Mouse (Mus musculus) left cerebral cortex, postnatal 10 days (tissue): ENCODE measurements around the gene Klhdc1. TPM values are rescaled to one million over a fixed set of nuclear protein-coding genes. Genes with fewer than 3 reads are reported as not detected.

Experiments used
- DNase-seq, 2 experiments: peaks; one replicate each; pipeline ENCODE4 v3.0.0; 2021 to 2022; ENCODE audit warnings: low spot score in 2 of 2, mixed read lengths in 1 of 2; ENCODE audit errors: extremely low spot score in 1 of 2
- intact Hi-C: fragments of 180-260 bp; cut with DNase I; formaldehyde crosslinking; loops from one replicate; pipeline ENCODE4 v1.15.1; 2025
- total RNA-seq, 2 experiments: library from RNA; stranded (reverse); gene quantifications; 2 replicates each; pipeline ENCODE4 v1.2.3; 2021

Gene Klhdc1
- total RNA-seq, 2 experiments from 2014 or later = 15.0 to 16.7 TPM

DNA sequence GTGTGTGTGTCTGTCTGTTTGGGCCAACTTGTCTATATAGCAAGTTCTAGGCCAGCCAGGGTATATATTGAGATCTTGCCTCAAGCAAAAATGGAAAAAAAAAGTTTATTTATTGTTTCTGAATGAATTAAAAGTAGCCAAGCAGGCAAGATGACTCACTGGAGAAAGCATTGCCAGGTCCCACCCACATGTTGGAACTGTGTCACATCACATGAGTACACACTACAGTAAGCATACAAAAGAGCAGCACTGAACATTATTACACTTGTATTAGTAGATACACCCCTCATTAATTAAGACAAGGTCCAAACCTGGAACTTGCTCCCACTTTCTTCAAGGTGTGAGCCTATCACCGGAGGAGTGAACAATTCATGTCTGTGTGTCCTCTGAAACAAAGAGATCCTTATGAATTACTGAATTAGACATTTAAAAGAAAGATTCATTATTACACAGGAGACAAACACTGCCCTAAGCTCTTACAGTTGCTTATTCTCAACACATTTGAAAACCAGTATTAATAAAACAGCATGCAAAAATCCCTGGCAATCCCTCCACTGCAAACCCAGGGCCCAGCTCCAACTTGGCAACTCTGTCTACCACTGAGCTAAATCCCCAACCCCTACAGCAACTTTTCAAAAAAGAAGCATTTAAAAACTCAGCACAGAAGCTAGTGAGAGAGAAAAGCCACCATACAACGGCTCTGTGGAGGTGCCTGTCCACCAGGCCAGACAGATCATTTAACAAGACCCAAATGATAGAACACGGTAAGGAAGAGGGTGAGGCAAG is 25.8 kb upstream of the Klhdc1 start:
- intact Hi-C loops = loop anchor here (5.0 kb wide), 2 partner anchors 67 to 82 kb away; partner anchors contain the start of gene Klhdc2
- no peak for DNase-seq

DNA sequence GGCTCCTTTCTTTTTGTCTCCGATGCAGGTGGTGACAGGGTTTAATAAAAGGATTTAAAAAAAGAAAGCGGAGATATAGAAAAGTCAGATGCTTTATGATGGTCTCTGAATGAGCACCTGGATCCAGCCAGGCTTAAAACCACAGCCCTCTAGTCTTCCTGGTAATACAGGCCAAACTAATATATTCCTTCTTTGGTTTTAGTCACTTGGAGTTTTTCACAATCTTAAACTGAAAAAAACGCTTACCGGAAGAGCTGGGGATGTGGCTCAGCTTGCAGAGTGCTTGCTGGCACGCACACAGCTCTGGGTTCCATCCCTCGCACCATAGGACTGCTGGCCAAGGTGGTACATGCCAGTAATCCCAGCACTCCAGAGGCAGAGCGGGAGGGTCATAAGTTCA is 24.4 kb upstream of the Klhdc1 start:
- intact Hi-C loops = loop anchor here (5.0 kb wide), 1 partner anchor 66 kb away; no protein-coding TSS in a partner anchor
- no peak for DNase-seq

GRCm38 (mm10) chr12:69220613-69221277 is 20.2 kb upstream of the Klhdc1 start:
- no peak for DNase-seq
- intact Hi-C loops = no loop called here

DNA sequence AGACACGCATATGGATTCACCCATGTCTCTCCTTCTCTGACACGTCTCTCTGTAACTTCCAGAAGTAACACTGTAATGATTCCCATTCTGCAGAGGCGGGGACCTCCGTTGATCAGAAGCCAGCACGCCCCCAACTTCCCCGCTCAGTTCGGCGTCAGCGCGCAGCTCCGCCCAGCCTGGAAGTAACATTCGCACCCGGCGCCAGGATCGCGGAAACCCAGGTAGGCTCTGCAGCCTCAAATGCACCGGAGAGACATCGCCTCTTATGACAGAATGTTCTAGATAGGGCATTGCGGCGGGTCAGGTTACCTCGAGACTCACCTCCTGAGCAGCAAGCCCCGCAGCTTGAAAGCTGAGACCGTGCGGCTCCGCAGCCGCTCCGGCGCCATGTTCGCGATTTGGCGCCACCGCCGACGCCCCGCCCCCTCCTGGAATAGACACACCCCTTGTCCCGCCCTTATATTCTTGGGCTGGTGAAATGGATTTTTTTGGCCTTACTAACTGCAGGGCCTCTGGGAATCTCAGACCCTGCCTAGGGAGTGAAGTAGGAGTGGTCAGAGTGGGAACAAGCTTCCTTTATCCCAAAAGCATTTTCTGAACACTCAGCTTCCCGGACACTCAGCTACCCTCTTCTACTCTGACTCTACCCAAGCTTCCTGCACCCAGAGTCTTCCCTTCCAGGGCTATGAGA is 13.1 kb upstream of the Klhdc1 start, which contains the start of gene Pole2:
Pole2 (minus strand) TSS at position 420 of the 691 bp plus-strand sequence.
- DNase-seq = peak; percentile 76 to 90
- intact Hi-C loops = no loop called here

- intact Hi-C loops = no loop called here
- no peak for DNase-seq
These were observed 11.7 kb upstream of the Klhdc1 start for GRCm38 (mm10) chr12:69229251-69229650.

DNA sequence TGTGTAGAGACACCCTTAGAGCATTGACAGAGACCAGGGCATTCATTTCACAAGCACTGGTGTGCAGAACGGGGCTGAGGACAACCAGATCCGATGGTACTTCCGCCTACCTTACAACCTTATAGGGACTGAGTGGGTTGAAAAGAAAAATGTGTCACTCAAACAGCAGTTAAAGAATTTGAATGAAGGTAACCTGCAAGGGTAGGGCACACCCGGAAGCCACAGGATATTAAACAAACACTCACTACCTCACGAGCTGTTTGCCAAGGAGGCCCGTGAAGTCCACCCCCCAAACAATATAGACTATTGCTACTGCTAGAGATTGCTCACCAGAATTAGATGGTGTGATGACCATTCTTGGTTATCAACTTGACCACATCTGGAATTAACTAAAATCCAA is 5.2 kb upstream of the Klhdc1 start:
- no peak for DNase-seq
- intact Hi-C loops = no loop called here

GRCm38 (mm10) chr12:69238284-69238683 is 2.7 kb upstream of the Klhdc1 start:
- intact Hi-C loops = no loop called here
- no peak for DNase-seq

- intact Hi-C loops = no loop called here
- DNase-seq = no peak
These were observed 412 bp downstream of the Klhdc1 start for GRCm38 (mm10) chr12:69241405-69241770.

GRCm38 (mm10) chr12:69241771-69242431 is 925 bp downstream of the Klhdc1 start:
- DNase-seq = peak; percentile 52 to 88
- intact Hi-C loops = no loop called here

DNA sequence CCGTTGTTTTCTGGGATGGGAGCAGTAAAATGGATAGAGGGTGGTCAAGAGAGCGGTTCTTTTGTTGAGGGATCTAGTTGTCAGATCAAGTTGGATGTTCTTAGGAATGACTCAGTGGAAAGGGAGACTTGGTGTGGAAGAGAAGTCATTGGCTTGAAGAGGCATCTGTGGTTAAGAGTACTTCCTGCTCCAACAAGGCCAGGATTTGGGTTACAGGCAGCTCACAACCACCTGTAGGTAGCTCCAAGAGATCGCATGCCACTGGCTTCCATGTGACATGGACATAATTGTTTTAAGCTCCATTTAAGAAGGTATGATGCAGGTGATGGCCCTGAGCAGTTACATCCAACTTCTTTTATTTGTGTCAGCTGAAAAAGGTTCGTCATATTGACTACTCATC is 8.8 kb downstream of the Klhdc1 start:
- intact Hi-C loops = no loop called here
- DNase-seq = no peak

- intact Hi-C loops = no loop called here
- no peak for DNase-seq
These were observed 9.8 kb downstream of the Klhdc1 start for GRCm38 (mm10) chr12:69250756-69251155.

- intact Hi-C loops = no loop called here
- DNase-seq = no peak
These were observed 12.8 kb downstream of the Klhdc1 start for GRCm38 (mm10) chr12:69253806-69254205.

DNA sequence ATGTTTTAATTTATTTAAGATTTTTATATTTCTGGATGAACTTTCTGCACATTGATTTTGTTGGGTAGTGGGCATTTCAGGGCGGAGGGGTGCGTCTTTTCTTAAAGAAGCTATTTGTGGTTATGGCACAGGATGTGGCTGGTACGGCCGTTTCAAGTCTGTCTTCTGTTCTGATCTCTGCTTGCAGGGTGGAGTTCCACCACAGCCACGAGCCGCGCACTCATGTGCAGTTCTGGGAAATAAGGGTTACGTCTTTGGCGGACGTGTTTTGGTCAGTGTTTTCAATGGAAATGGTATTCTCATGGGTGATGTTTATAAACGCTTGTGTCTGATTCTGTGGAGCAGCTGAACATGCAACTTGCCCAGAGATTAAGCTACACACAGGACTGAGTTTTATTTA is 16.9 kb downstream of the Klhdc1 start:
- intact Hi-C loops = no loop called here
- DNase-seq = no peak

GRCm38 (mm10) chr12:69262251-69262650 is 21.3 kb downstream of the Klhdc1 start:
- intact Hi-C loops = no loop called here
- DNase-seq = no peak

DNA sequence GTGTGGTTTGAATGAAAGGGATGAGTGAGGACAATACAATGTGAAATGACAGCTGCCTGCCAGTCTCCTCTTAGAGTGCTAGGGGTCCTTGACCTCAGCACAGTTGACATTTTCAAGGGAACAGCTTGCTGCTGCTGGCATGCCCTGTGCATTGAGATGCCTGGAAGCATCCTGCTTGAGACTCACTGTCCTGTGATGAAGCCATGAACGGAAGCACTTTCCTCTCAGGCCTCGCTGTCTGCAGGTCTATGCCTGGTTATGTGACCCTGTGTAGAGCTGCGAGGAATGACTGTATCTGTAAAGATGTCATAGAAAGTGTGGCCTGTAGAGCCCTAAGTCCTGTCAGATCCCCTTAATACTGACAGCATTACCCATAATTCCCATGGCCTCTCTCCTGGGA is 24.1 kb downstream of the Klhdc1 start:
- no peak for DNase-seq
- intact Hi-C loops = no loop called here

GRCm38 (mm10) chr12:69267956-69268632 is 27.1 kb downstream of the Klhdc1 start:
- DNase-seq = peak in 1 of 2 experiments; percentile 14
- intact Hi-C loops = no loop called here

DNA sequence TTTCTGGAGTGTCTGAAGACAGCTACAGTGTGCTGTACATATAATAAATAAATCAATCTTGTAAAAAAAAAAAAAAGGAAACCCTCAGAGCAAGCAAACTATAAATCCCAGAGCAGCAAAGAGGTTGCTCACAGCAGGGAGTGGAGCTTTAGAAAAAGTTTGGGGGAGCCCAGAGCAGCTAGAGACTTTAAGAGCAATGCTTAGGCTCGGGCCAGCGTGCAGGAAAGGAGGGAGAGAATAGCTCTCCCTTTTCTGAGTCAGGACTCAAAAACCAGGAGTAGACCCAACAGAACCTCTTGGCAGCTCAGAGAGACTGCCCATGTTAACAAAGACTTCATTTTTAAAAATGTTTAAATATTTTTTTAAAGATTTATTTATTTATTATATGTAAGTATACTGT is 28.0 kb downstream of the Klhdc1 start:
- intact Hi-C loops = no loop called here
- no peak for DNase-seq

DNA sequence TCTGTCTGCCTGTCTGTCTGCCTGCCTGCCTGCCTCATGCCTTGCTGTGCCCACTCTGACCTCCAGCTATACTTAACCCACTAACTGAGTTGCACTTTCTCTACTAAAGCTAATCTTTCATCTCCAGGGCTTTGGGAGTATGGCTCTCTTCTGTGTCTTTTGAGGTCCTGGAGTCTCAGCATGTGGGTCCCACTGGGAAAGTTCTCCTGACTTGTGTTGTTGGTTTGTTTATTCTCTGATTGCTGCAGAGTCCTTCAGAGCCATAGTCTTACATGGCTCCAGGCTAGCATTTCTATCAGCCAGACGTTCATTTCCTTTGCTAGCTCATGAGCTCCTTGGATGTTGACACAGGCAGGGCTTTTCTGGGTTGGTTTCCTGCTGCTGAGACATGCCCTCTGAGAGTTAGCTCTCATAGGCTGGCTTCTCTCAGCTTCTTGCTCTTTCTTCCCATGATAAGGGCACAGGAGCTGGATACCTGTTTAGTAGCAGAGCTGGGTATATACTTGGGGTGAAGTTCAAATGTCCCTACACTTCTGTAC is 39.0 kb downstream of the Klhdc1 start:
- no peak for DNase-seq
- intact Hi-C loops = loop anchor here (5.0 kb wide), 1 partner anchor 63 kb away; no protein-coding TSS in a partner anchor
